ENCODE assay signal across 8 mouse cellular contexts in the genomic region with DNA sequence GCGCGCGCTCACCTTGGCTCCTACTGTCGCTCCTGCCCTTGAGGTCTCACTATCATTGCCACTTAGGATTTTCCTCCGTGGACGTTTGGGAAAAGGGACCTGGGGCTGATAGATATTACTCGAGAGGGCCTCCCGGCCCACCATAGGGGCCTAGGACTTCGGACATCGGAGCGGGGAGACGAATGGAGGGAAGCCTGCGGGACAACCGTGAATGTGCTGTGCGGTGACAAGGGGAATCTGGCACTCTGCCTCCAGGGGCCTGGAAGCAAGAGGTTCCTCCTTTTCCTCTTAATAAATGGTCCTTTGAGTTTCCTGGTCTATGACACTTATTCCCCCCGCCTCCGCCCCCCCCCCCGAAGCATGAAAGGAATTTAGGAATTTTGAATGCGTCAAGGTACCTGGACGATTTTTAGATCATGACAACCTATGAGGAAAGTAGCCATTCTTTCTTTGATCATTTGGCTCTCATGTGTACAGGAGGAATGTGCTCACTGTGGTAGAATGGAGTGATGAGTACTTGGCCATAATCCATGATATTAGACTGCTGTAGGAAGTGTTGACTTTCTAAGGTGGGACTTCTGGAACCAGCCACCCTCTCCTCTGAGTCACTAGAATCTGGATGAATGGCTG. TPM values are rescaled to one million over a fixed set of nuclear protein-coding genes. Genes with fewer than 3 reads are reported as not detected.
DNase-seq lines count a peak whose midpoint lies in the region; ATAC-seq and TF ChIP-seq lines count a peak whose summit lies in the region.

No protein-coding gene starts in this region.

- under 1% methylated on average over 20 of the region's 20 CpGs for WGBS in embryonic facial prominence, embryonic 13.5 days
- 1% methylated on average over 20 of the region's 20 CpGs for WGBS in midbrain, embryonic 15.5 days

- ATAC-seq in embryonic facial prominence, embryonic 13.5 days (ENCODE audit: insufficient number of reproducible peaks, insufficient read depth, low FRiP score, low TSS enrichment, low read depth): no peak
- ATAC-seq in midbrain, embryonic 15.5 days (replicated peaks): 0 out of 2 replicates have a peak, but pooled peaks have one; percentile 0

- no peaks in the 10 kb centered on the region for H3K9me3 ChIP-seq in embryonic facial prominence, embryonic 13.5 days
- no peaks in the 10 kb centered on the region for H3K9me3 ChIP-seq in midbrain, embryonic 15.5 days

- H3K4me1 ChIP-seq in embryonic facial prominence, embryonic 13.5 days: peaks cover 9% of the 10 kb centered on the region
- H3K4me1 ChIP-seq in midbrain, embryonic 15.5 days: peaks cover 31% of the 10 kb centered on the region

- no peak for TF ChIP-seq CTCF in gastrocnemius, adult 2 months (IDR thresholded peaks at IDR 0.05)

- peak overlapping the region; percentile 79 for H3K4me2 ChIP-seq in embryonic facial prominence, embryonic 13.5 days
- H3K4me2 ChIP-seq in midbrain, embryonic 15.5 days: peak overlapping the region; percentile 61

- peak overlapping the region; percentile 88 for H3K9ac ChIP-seq in embryonic facial prominence, embryonic 13.5 days
- peak overlapping the region; percentile 94 for H3K9ac ChIP-seq in midbrain, embryonic 15.5 days

- DNase-seq in gastrocnemius, adult 2 months: no peak
- no peak for DNase-seq in gastrocnemius, postnatal 36 days
- peak; percentile 61 for DNase-seq in 3T3-L1 (ENCODE audit: low read depth, low spot score)
- peak; percentile 63 for DNase-seq in kidney, postnatal 10 days
- no peak for DNase-seq in embryo, embryonic 11 days
- no peak for DNase-seq in left cerebral cortex, adult 9 months (ENCODE audit: low spot score in 2 of 2)

- H3K4me3 ChIP-seq in gastrocnemius, adult 2 months: peak overlapping the region; percentile 95
- peak overlapping the region; percentile 94 for H3K4me3 ChIP-seq in embryonic facial prominence, embryonic 13.5 days
- H3K4me3 ChIP-seq in midbrain, embryonic 15.5 days: peak overlapping the region; percentile 100

- H3K36me3 ChIP-seq in embryonic facial prominence, embryonic 13.5 days: peaks cover 24% of the 10 kb centered on the region
- H3K36me3 ChIP-seq in midbrain, embryonic 15.5 days (replicated peaks): peaks cover 6% of the 10 kb centered on the region; the same call in 1 of the 2 replicates

- H3K27me3 ChIP-seq in embryonic facial prominence, embryonic 13.5 days: no peaks in the 10 kb centered on the region
- no peaks in the 10 kb centered on the region for H3K27me3 ChIP-seq in midbrain, embryonic 15.5 days (replicated peaks)

- intact Hi-C loops in gastrocnemius, adult 2 months (cut with DNase I): no loop called here
- intact Hi-C loops in gastrocnemius, postnatal 36 days (cut with DNase I): no loop called here

- H3K27ac ChIP-seq in gastrocnemius, adult 2 months: peak overlapping the region; percentile 96
- H3K27ac ChIP-seq in embryonic facial prominence, embryonic 13.5 days: peak overlapping the region; percentile 86
- H3K27ac ChIP-seq in midbrain, embryonic 15.5 days: peak overlapping the region; percentile 95

RNA-seq across cellular contexts. Expression of a gene that starts 0.7 kb away (rescaled TPM):
- total RNA-seq in gastrocnemius, adult 2 months (2021): 10 to 100 TPM; 14.3 to 23.3 TPM
- 10 to 100 TPM; 12.9 to 17.9 TPM for total RNA-seq in gastrocnemius, postnatal 36 days (2021)
- polyA plus RNA-seq in embryonic facial prominence, embryonic 13.5 days (2015; fragmentation: Nextera tagmentation; extraction: Ambion mirVana): 75.5 and 78.4 TPM in 2 replicates
- 223 and 225 TPM in 2 replicates for polyA plus RNA-seq in midbrain, embryonic 15.5 days (2015; fragmentation: Nextera tagmentation; extraction: Ambion mirVana)

RNA-seq across cellular contexts. Expression of a gene that starts 13.4 kb away (rescaled TPM):
- total RNA-seq in gastrocnemius, adult 2 months (2021): 10 to 100 TPM; 20.0 to 24.6 TPM
- total RNA-seq in gastrocnemius, postnatal 36 days (2021): 10 to 100 TPM; 16.4 to 18.9 TPM
- 62.1 and 62.6 TPM in 2 replicates for polyA plus RNA-seq in embryonic facial prominence, embryonic 13.5 days (2015; fragmentation: Nextera tagmentation; extraction: Ambion mirVana)
- polyA plus RNA-seq in midbrain, embryonic 15.5 days (2015; fragmentation: Nextera tagmentation; extraction: Ambion mirVana): 203 and 209 TPM in 2 replicates

Comparison
In these comparisons a context has a peak if more than half of its experiments do, and no peak if none do; other contexts are left out.
1. DNase-seq: peak in 3T3-L1 (single experiment) and kidney, postnatal 10 days (single experiment); none in gastrocnemius, adult 2 months (single experiment), gastrocnemius, postnatal 36 days (0 of 2), embryo, embryonic 11 days (single experiment) and left cerebral cortex, adult 9 months (0 of 2).
2. Peak in every context shown above with its lines, with median percentiles within 50 percentile points of each other: H3K27ac ChIP-seq and H3K4me3 ChIP-seq.